8 mouse cellular contexts compared by ENCODE assay signal in the genomic region with DNA sequence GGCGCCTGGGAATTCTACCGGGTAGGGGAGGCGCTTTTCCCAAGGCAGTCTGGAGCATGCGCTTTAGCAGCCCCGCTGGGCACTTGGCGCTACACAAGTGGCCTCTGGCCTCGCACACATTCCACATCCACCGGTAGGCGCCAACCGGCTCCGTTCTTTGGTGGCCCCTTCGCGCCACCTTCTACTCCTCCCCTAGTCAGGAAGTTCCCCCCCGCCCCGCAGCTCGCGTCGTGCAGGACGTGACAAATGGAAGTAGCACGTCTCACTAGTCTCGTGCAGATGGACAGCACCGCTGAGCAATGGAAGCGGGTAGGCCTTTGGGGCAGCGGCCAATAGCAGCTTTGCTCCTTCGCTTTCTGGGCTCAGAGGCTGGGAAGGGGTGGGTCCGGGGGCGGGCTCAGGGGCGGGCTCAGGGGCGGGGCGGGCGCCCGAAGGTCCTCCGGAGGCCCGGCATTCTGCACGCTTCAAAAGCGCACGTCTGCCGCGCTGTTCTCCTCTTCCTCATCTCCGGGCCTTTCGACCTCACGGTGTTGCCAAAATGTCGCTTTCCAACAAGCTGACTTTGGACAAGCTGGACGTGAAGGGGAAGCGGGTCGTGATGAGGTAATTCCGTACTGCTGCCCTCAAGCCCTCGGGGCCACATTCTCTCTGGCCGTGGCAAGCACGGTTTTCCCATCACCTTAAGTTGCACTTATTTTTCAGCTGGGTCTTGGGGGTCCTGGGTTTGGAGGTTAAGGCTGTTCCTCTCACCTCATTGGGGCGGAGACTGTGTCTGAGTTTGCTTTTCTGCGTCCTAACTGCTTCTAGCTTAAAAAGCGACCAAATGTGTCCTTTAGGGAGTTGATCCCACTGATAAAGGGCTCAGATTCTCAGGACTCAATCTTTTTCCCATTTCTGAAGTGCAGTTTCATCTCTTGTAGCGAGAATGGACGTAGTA. TPM values are rescaled to one million over a fixed set of nuclear protein-coding genes. Genes with fewer than 3 reads are reported as not detected.
DNase-seq lines count a peak whose midpoint lies in the region; ATAC-seq lines count a peak whose summit lies in the region.

TSS of gene Pgk1 (plus strand) at position 388 of the 937 bp plus-strand sequence.

- ATAC-seq in CD4-positive, CD25-positive, alpha-beta regulatory T cell, adult 4 months: peak; percentile 95
- ATAC-seq in heart, embryonic 14.5 days (ENCODE audit: insufficient number of reproducible peaks, insufficient read depth, low FRiP score, low read depth): peak; percentile 96
- ATAC-seq in liver, embryonic 13.5 days (ENCODE audit: low read depth): peak; percentile 97
- ATAC-seq in stomach, embryonic 16.5 days (ENCODE audit: insufficient read depth, low FRiP score): peak; percentile 97

- DNase-seq in c-Kit-negative CD71-positive TER-119-positive erythroid progenitor cells, embryonic 14.5 days (ENCODE audit: low read depth, low spot score): peak; percentile 75
- peak; percentile 90 for DNase-seq in fibroblast of lung, adult 2 months (ENCODE audit: low read depth)
- peak; percentile 95 for DNase-seq in kidney, postnatal 14 days
- DNase-seq in liver, embryonic 13.5 days: peak; percentile 90
- peak; percentile 88 for DNase-seq in neural tube, embryonic 10.5 days (ENCODE audit: extremely low spot score, low spot score)

- H3K36me3 ChIP-seq in heart, embryonic 14.5 days (ENCODE audit: control insufficient read depth, insufficient read depth, low read length): peaks cover 21% of the 10 kb centered on the region; the same call in 1 of the 2 replicates
- H3K36me3 ChIP-seq in liver, embryonic 13.5 days: no peaks in the 10 kb centered on the region
- H3K36me3 ChIP-seq in stomach, embryonic 16.5 days (ENCODE audit: control insufficient read depth, insufficient read depth, low read length): no peaks in the 10 kb centered on the region

- H3K4me1 ChIP-seq in heart, embryonic 14.5 days (ENCODE audit: control insufficient read depth in 2 of 2, insufficient read depth in 2 of 2, low read length in 2 of 2): peaks cover 0 to 5% of the 10 kb centered on the region in 2 experiments; a peak in 3 of 4 replicates
- peaks cover 29% of the 10 kb centered on the region for H3K4me1 ChIP-seq in liver, embryonic 13.5 days (replicated peaks)
- H3K4me1 ChIP-seq in stomach, embryonic 16.5 days (ENCODE audit: control insufficient read depth, insufficient read depth, low read length): peaks cover 16% of the 10 kb centered on the region; the same call in 1 of the 2 replicates

- peak within 1 kb of the TSS; percentile 91 for H3K9ac ChIP-seq in heart, embryonic 14.5 days (ENCODE audit: low read length)
- peak within 1 kb of the TSS; percentile 70 for H3K9ac ChIP-seq in liver, embryonic 13.5 days
- peak within 1 kb of the TSS; percentile 76 for H3K9ac ChIP-seq in stomach, embryonic 16.5 days (ENCODE audit: low read length)

- no peaks in the 10 kb centered on the region for H3K27me3 ChIP-seq in heart, embryonic 14.5 days (ENCODE audit: control insufficient read depth, insufficient read depth, low read length)
- no peaks in the 10 kb centered on the region for H3K27me3 ChIP-seq in liver, embryonic 13.5 days
- H3K27me3 ChIP-seq in stomach, embryonic 16.5 days (ENCODE audit: control insufficient read depth, insufficient read depth, low read length): no peaks in the 10 kb centered on the region

- no peaks in the 10 kb centered on the region for H3K9me3 ChIP-seq in heart, embryonic 14.5 days (ENCODE audit: control insufficient read depth, low read length)
- no peaks in the 10 kb centered on the region for H3K9me3 ChIP-seq in liver, embryonic 13.5 days (replicated peaks)
- no peaks in the 10 kb centered on the region for H3K9me3 ChIP-seq in stomach, embryonic 16.5 days (replicated peaks; ENCODE audit: control insufficient read depth, low read length)

- H3K4me3 ChIP-seq in heart, embryonic 14.5 days (ENCODE audit: control insufficient read depth in 1 of 2, insufficient read depth in 1 of 2, low read depth in 1 of 2, low read length in 2 of 2): peak within 1 kb of the TSS; percentile 58 to 76
- H3K4me3 ChIP-seq in liver, embryonic 13.5 days (replicated peaks): peak within 1 kb of the TSS; percentile 66
- peak within 1 kb of the TSS; percentile 66 for H3K4me3 ChIP-seq in stomach, embryonic 16.5 days (replicated peaks; ENCODE audit: low read length)

- H3K4me2 ChIP-seq in heart, embryonic 14.5 days (ENCODE audit: low read length): peak within 1 kb of the TSS; percentile 64
- peak within 1 kb of the TSS; percentile 73 for H3K4me2 ChIP-seq in liver, embryonic 13.5 days
- peak within 1 kb of the TSS; percentile 64 for H3K4me2 ChIP-seq in stomach, embryonic 16.5 days (ENCODE audit: low read depth, low read length)

- peak within 1 kb of the TSS; percentile 95 to 98 for H3K27ac ChIP-seq in heart, embryonic 14.5 days (replicated peaks in 1 of 2; ENCODE audit: control insufficient read depth in 1 of 2, insufficient read depth in 1 of 2, low read depth in 2 of 2, low read length in 2 of 2)
- peak within 1 kb of the TSS; percentile 79 for H3K27ac ChIP-seq in liver, embryonic 13.5 days
- peak within 1 kb of the TSS; percentile 93 for H3K27ac ChIP-seq in stomach, embryonic 16.5 days (ENCODE audit: low read length)

- 13% methylated on average over 44 of the region's 55 CpGs for WGBS in heart, embryonic 14.5 days
- WGBS in liver, embryonic 13.5 days (ENCODE audit: insufficient replicate concordance): 10% methylated on average over 51 of the region's 55 CpGs
- WGBS in stomach, embryonic 16.5 days: 7% methylated on average over 46 of the region's 55 CpGs

RNA-seq across cellular contexts. Expression of gene Pgk1, which starts in this region (rescaled TPM):
- polyA plus RNA-seq in CD4-positive, CD25-positive, alpha-beta regulatory T cell, adult 4 months (2017; shearing (Covaris generic)): 100 to 1,000 TPM; 128 to 183 TPM
- 708 and 743 TPM in 2 replicates for polyA plus RNA-seq in heart, embryonic 14.5 days (2014; fragmentation: Nextera tagmentation; extraction: Ambion mirVana)
- 172 and 182 TPM in 2 replicates for polyA plus RNA-seq in liver, embryonic 13.5 days (2015; fragmentation: Nextera tagmentation; extraction: Ambion mirVana)
- 302 and 332 TPM in 2 replicates for polyA plus RNA-seq in stomach, embryonic 16.5 days (2015; fragmentation: Nextera tagmentation; extraction: Ambion mirVana)

Comparison
In these comparisons a context has a peak if more than half of its experiments do, and no peak if none do; other contexts are left out.
1. Peak in every context shown above with its lines: DNase-seq, ATAC-seq, H3K4me3 ChIP-seq and H3K27ac ChIP-seq.